Mouse (Mus musculus) liver, adult 2 months (tissue): ENCODE results near the gene Nptn. TPM values are rescaled to one million over a fixed set of nuclear protein-coding genes. Genes with fewer than 3 reads are reported as not detected.

ENCODE experiments used
- DNase-seq: peaks from one replicate; pipeline ENCODE4 v3.0.0-alpha.2; 2011; ENCODE audit warnings: low read depth, low spot score; ENCODE audit errors: extremely low read depth
- H3K27ac ChIP-seq: fragments of 200-500 bp; replicated peaks from 2 replicates; pipeline ENCODE4 v1.5.1; 2012; ENCODE audit warnings: low read depth, mild to moderate bottlenecking, control low read depth, inconsistent platforms, low read length; ENCODE audit not compliant: insufficient read depth
- H3K27me3 ChIP-seq: fragments of 200-500 bp; 2 replicates; pipeline ENCODE4 v1.6.1; 2012; ENCODE audit warnings: mild to moderate bottlenecking, moderate library complexity, low read length, inconsistent platforms; ENCODE audit not compliant: control insufficient read depth, insufficient read depth
- H3K36me3 ChIP-seq: fragments of 200-500 bp; 2 replicates; pipeline ENCODE4 v1.6.1; 2012; ENCODE audit warnings: low read length, inconsistent platforms; ENCODE audit not compliant: control insufficient read depth, insufficient read depth
- H3K4me1 ChIP-seq: fragments of 200-500 bp; 2 replicates; pipeline ENCODE4 v1.6.1; 2011; ENCODE audit warnings: low read length; ENCODE audit not compliant: control insufficient read depth, insufficient read depth
- H3K4me3 ChIP-seq: fragments of 200-500 bp; 2 replicates; pipeline ENCODE4 v1.5.1; 2011; ENCODE audit warnings: low read depth, mild to moderate bottlenecking, control low read depth, low read length, moderate library complexity; ENCODE audit not compliant: insufficient read depth
- H3K79me2 ChIP-seq: fragments of 200-500 bp; 2 replicates; pipeline ENCODE4 v1.6.1; 2012; ENCODE audit warnings: inconsistent platforms, mild to moderate bottlenecking, low read length, moderate library complexity; ENCODE audit not compliant: control insufficient read depth, insufficient read depth
- H3K9ac ChIP-seq: fragments of 200-500 bp; 2 replicates; pipeline ENCODE4 v1.6.1; 2012; ENCODE audit warnings: low read depth, mild to moderate bottlenecking, control low read depth, inconsistent platforms, low read length
- CTCF ChIP-seq: fragments of 200-500 bp; IDR thresholded peaks from 2 replicates; pipeline ENCODE4 v1.5.1; 2011; ENCODE audit warnings: low read depth, low read length, control low read depth
- POLR2A ChIP-seq: fragments of 200-500 bp; IDR thresholded peaks from 2 replicates; pipeline ENCODE4 v1.6.1; 2011; ENCODE audit warnings: low read length, control low read depth; ENCODE audit not compliant: insufficient read depth; ENCODE audit errors: extremely low read depth
- WGBS: fragments of 180-500 bp; shearing (Covaris S2); methylation state at CpG from one replicate; pipeline ENCODE4 v1.1.7; 2018; 5-methylcytosine and 5-hydroxymethylcytosine counted together
- polyA plus RNA-seq: library from polyadenylated mRNA; depleted of rRNA; stranded (reverse); fragments of >200 nt; gene quantifications from 2 replicates; pipeline ENCODE4 v1.2.3, GENCODE M21; 2012
- total RNA-seq: library from RNA; depleted of rRNA; stranded (reverse); fragments of >200 nt; gene quantifications from 2 replicates; pipeline ENCODE4 v1.2.3, GENCODE M21; 2014

Nptn gene
- total and polyA plus RNA-seq, 2 experiments = 65.2 to 115 TPM

GRCm38 (mm10) chr9:58668171-58668570 is 86.1 kb downstream of the Nptn start:
- Histone ChIP-seq H3K27me3 (no peaks in the 10 kb centered on the region), H3K27ac (no peak overlapping the region), H3K4me3 (no peak overlapping the region), H3K36me3 (peaks cover 4% of the 10 kb centered on the region; the same call in 1 of the 2 replicates), H3K79me2 (no peaks in the 10 kb centered on the region), H3K4me1 (no peaks in the 10 kb centered on the region), H3K9ac (no peak overlapping the region)
- DNase-seq = no peak
- WGBS = 93% methylated on average over 3 of the region's 3 CpGs
- TF ChIP-seq POLR2A (no peak), CTCF (no peak)

- Histone ChIP-seq H3K36me3 (peaks cover 4% of the 10 kb centered on the region; the same call in 1 of the 2 replicates), H3K27me3 (no peaks in the 10 kb centered on the region), H3K9ac (no peak overlapping the region), H3K79me2 (no peaks in the 10 kb centered on the region), H3K27ac (no peak overlapping the region), H3K4me1 (no peaks in the 10 kb centered on the region), H3K4me3 (no peak overlapping the region)
- TF ChIP-seq POLR2A = no peak
- TF ChIP-seq CTCF = no peak
- no peak for DNase-seq
- WGBS = 80% methylated on average over 3 of the region's 3 CpGs
Observed at GRCm38 (mm10) chr9:58669071-58669470, 87.0 kb downstream of the Nptn start.

- WGBS = 89% methylated on average over 6 of the region's 6 CpGs
- no peak overlapping the region for H3K27ac ChIP-seq
- no peak for TF ChIP-seq POLR2A
- no peak for TF ChIP-seq CTCF
Observed at GRCm38 (mm10) chr9:58669819-58670218, 87.8 kb downstream of the Nptn start.

DNA sequence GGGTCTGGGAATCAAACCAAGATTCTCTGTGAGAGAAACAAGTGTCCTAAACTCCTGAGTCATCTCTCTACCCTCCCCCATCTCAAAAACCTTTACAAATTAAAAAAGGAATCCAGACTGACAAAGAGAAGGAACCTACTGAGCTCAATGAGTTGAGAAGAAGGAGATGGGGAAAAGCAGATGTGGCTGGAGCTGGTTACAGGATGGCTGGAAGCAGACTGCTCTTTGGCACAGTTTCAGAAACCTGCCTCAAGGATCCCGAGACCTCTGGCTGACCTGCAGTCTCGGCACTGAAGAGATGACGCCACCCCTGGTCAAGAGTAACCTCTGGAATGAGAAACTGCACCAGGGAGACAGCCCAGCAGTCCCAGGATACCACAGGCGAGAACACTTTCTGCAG is 90.4 kb downstream of the Nptn start:
- DNase-seq = peak; percentile 60
- H3K4me1 ChIP-seq = no peaks in the 10 kb centered on the region
- no peak overlapping the region for H3K27ac ChIP-seq
- no peak overlapping the region for H3K4me3 ChIP-seq
- H3K9ac ChIP-seq = no peak overlapping the region
- H3K36me3 ChIP-seq = no peaks in the 10 kb centered on the region
- WGBS = 34% methylated on average over 4 of the region's 4 CpGs
- TF ChIP-seq CTCF (no peak), POLR2A (no peak)
- no peaks in the 10 kb centered on the region for H3K27me3 ChIP-seq
- H3K79me2 ChIP-seq = no peaks in the 10 kb centered on the region

More at GRCm38 (mm10) chr9:58669819-58670218, 87.8 kb downstream of the Nptn start:
- no peak for DNase-seq
- H3K9ac ChIP-seq = no peak overlapping the region
- no peak overlapping the region for H3K4me3 ChIP-seq
- H3K27me3 ChIP-seq = no peaks in the 10 kb centered on the region
- peaks cover 2% of the 10 kb centered on the region; the same call in 1 of the 2 replicates for H3K36me3 ChIP-seq
- H3K4me1 ChIP-seq = no peaks in the 10 kb centered on the region
- no peaks in the 10 kb centered on the region for H3K79me2 ChIP-seq

DNA sequence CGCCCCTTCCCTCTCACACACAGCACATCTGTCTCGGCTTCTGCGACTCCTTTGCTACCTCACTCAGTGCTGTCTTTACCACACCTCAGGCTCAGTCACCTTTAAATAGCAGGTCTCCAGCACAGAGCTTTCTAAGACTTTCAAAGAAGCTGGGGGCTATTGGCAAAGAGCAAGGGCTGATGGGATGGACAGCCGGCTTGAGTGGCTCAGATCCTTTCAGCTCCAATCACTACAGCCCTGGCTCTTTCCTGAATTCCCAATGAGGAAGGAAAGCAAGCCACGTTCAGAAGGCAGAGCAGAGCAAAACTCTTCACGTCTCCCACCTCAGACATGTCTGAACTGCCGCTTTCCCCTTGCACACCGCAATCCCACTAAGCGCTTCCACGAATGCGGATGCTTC is 92.7 kb downstream of the Nptn start:
- no peaks in the 10 kb centered on the region for H3K4me1 ChIP-seq
- H3K79me2 ChIP-seq = no peaks in the 10 kb centered on the region
- WGBS = 83% methylated on average over 11 of the region's 11 CpGs
- no peaks in the 10 kb centered on the region for H3K27me3 ChIP-seq
- no peak for TF ChIP-seq CTCF
- TF ChIP-seq POLR2A = no peak
- no peak overlapping the region for H3K27ac ChIP-seq
- no peak overlapping the region for H3K9ac ChIP-seq
- no peaks in the 10 kb centered on the region for H3K36me3 ChIP-seq
- no peak overlapping the region for H3K4me3 ChIP-seq
- no peak for DNase-seq

- TF ChIP-seq POLR2A (no peak), CTCF (no peak)
- no peak overlapping the region for H3K4me3 ChIP-seq
Observed at GRCm38 (mm10) chr9:58675371-58675770, 93.3 kb downstream of the Nptn start.

More at GRCm38 (mm10) chr9:58675371-58675770, 93.3 kb downstream of the Nptn start:
- Histone ChIP-seq H3K27me3 (no peaks in the 10 kb centered on the region), H3K79me2 (no peaks in the 10 kb centered on the region), H3K4me1 (no peaks in the 10 kb centered on the region), H3K9ac (no peak overlapping the region), H3K36me3 (no peaks in the 10 kb centered on the region), H3K27ac (no peak overlapping the region)
- 77% methylated on average over 6 of the region's 6 CpGs for WGBS
- no peak for DNase-seq
